Mouse (Mus musculus) R1 (cell line): Measurements from ENCODE around the gene Pnpla2.

Experiments
- DNase-seq: peaks from one replicate; pipeline ENCODE4 v3.0.0-alpha.2; 2018; ENCODE audit warnings: low read depth, low spot score

Pnpla2 gene

GRCm38 (mm10) chr7:141483114-141483653, 28.2 kb downstream of the Pnpla2 start:
- DNase-seq = no peak

- DNase-seq = no peak
Observed at GRCm38 (mm10) chr7:141484186-141485120, 29.5 kb downstream of the Pnpla2 start.

- DNase-seq = no peak
Observed at GRCm38 (mm10) chr7:141485186-141485585, 30.2 kb downstream of the Pnpla2 start.

GRCm38 (mm10) chr7:141485606-141486005, 30.6 kb downstream of the Pnpla2 start:
- no peak for DNase-seq

- no peak for DNase-seq
Observed at GRCm38 (mm10) chr7:141486239-141486638, 31.2 kb downstream of the Pnpla2 start.

GRCm38 (mm10) chr7:141487141-141487540, 32.1 kb downstream of the Pnpla2 start:
- DNase-seq = no peak

GRCm38 (mm10) chr7:141491151-141491550, 36.2 kb downstream of the Pnpla2 start:
- DNase-seq = peak; percentile 60

- no peak for DNase-seq
Observed at GRCm38 (mm10) chr7:141492738-141493137, 37.7 kb downstream of the Pnpla2 start.

GRCm38 (mm10) chr7:141493729-141494128, 38.7 kb downstream of the Pnpla2 start:
- no peak for DNase-seq

- no peak for DNase-seq
Observed at GRCm38 (mm10) chr7:141495379-141495778, 40.4 kb downstream of the Pnpla2 start.

GRCm38 (mm10) chr7:141495940-141496339, 40.9 kb downstream of the Pnpla2 start:
- no peak for DNase-seq

- no peak for DNase-seq
Observed at GRCm38 (mm10) chr7:141497600-141497999, 42.6 kb downstream of the Pnpla2 start.

- DNase-seq = no peak
Observed at GRCm38 (mm10) chr7:141501820-141502555, 47.0 kb downstream of the Pnpla2 start.

- DNase-seq = no peak
Observed at GRCm38 (mm10) chr7:141502556-141502905, 47.5 kb downstream of the Pnpla2 start.

- no peak for DNase-seq
Observed at GRCm38 (mm10) chr7:141506278-141506677, 51.3 kb downstream of the Pnpla2 start.

GRCm38 (mm10) chr7:141508160-141508559, 53.2 kb downstream of the Pnpla2 start:
- no peak for DNase-seq

- no peak for DNase-seq
Observed at GRCm38 (mm10) chr7:141510196-141510595, 55.2 kb downstream of the Pnpla2 start.
